Mouse (Mus musculus): ENCODE measurements around the gene Rad23b. TPM values are rescaled to one million over a fixed set of nuclear protein-coding genes. Genes with fewer than 3 reads are reported as not detected.
A peak's percentile ranks its signal among the peaks of the same experiment; 100 is the strongest.

The Rad23b gene
- polyA plus RNA-seq, 1 experiment from 2014 or later = 67.2 TPM

DNA sequence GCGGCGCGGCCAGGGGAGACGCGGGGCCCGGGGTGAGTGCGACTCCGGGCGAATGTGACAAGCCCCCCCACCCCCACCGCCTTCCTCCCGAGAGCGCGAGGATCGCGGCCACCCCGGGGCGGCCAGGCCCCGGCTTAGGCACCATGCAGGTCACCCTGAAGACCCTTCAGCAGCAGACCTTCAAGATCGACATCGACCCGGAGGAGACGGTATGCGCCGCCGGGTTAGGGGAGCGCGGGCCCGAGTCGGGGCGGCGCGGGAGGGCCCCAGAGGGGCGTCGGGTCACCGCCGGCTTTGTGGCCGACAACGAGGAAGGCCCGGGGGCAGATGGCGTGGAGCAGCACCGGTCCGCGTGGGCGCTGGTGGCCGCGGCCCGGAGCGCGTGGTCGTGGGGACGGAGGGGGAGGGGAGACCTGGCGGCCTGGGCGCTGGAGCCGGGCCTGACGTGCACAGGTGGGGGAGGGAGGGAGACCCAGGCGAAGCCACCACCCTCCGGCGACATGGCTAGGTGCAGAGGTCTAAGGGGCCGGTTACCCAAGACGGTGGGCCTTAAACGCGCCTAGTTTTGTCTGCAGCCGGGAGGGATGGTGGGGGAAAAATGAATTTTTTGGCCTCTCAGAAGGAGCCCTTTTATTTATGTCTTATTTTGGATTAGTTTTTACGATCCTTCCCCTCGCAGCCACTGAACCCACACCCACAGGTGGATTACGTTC lies 532 bp downstream of the Rad23b start:
- no peaks in the 10 kb centered on the region for H3K27me3 ChIP-seq (ENCODE audit: control insufficient read depth, insufficient read depth, low read length)
- H3K9me3 ChIP-seq (replicated peaks; ENCODE audit: control insufficient read depth, low read length) = no peaks in the 10 kb centered on the region
- peak overlapping the region; percentile 100 for H3K4me3 ChIP-seq (replicated peaks; ENCODE audit: low read length)
- peak overlapping the region; percentile 89 for H3K27ac ChIP-seq (ENCODE audit: low read length)
- no peaks in the 10 kb centered on the region for H3K36me3 ChIP-seq (ENCODE audit: control insufficient read depth, insufficient read depth, low read length)
- H3K4me2 ChIP-seq (ENCODE audit: low read depth, low read length) = peak overlapping the region; percentile 63
- peaks cover 12% of the 10 kb centered on the region for H3K4me1 ChIP-seq (ENCODE audit: control insufficient read depth, insufficient read depth, low read length)
- peak overlapping the region; percentile 99 for H3K9ac ChIP-seq (ENCODE audit: low read length)
- WGBS = under 1% methylated on average over 64 of the region's 66 CpGs
- ATAC-seq (ENCODE audit: insufficient read depth, low FRiP score) = peak; percentile 28

DNA sequence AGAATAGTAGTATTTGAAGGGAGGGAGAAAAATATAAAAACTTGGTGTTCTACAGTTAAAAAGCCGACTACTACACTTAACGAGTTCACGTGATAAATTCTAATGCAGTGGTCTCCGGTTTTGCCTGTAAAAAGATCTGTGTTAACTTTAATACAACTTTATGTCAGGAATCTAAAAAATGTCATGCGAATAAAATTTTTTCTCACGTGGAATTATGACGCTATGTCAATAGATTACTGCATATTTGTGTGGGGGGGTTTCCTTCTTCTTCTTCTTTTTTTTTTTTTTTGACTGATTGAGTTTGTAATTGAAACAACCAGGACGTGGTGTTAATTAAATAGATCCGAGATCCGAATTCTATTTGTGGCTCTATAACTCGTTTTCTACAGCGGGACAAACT lies 1.2 kb downstream of the Rad23b start:
- 6% methylated on average over 12 of the region's 12 CpGs for WGBS
- peaks cover 12% of the 10 kb centered on the region for H3K4me1 ChIP-seq (ENCODE audit: control insufficient read depth, insufficient read depth, low read length)
- peak overlapping the region; percentile 89 for H3K27ac ChIP-seq (ENCODE audit: low read length)
- H3K4me2 ChIP-seq (ENCODE audit: low read depth, low read length) = peak overlapping the region; percentile 63
- no peaks in the 10 kb centered on the region for H3K27me3 ChIP-seq (ENCODE audit: control insufficient read depth, insufficient read depth, low read length)
- H3K9me3 ChIP-seq (replicated peaks; ENCODE audit: control insufficient read depth, low read length) = no peaks in the 10 kb centered on the region
- H3K36me3 ChIP-seq (ENCODE audit: control insufficient read depth, insufficient read depth, low read length) = no peaks in the 10 kb centered on the region
- H3K9ac ChIP-seq (ENCODE audit: low read length) = peak overlapping the region; percentile 99
- ATAC-seq (ENCODE audit: insufficient read depth, low FRiP score) = no peak
- peak overlapping the region; percentile 100 for H3K4me3 ChIP-seq (replicated peaks; ENCODE audit: low read length)

DNA sequence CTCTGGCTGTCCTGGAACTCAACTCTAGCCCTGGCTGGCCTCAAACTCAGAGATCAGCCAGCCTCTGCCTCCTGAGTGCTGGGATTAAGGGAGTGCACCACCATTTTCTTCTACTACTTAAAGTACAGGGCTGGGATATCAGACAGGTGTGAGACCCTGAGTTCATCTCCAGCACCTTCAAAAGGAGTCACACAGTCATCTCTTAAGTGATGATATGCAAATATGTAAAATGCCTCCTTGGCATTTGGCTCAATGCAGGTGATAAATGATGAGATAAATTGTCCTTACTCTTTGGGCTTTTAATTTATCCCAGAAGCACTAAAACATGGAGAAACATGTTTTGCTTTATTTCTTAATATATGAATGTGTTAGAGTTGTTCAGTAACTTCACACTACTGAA lies 2.0 kb downstream of the Rad23b start:
- H3K4me3 ChIP-seq (replicated peaks; ENCODE audit: low read length) = no peak overlapping the region
- H3K4me2 ChIP-seq (ENCODE audit: low read depth, low read length) = peak overlapping the region; percentile 38
- no peak overlapping the region for H3K9ac ChIP-seq (ENCODE audit: low read length)
- no peak for ATAC-seq (ENCODE audit: insufficient read depth, low FRiP score)
- no peaks in the 10 kb centered on the region; the same call in 1 of the 2 replicates for H3K36me3 ChIP-seq (ENCODE audit: control insufficient read depth, insufficient read depth, low read length)
- H3K27me3 ChIP-seq (ENCODE audit: control insufficient read depth, insufficient read depth, low read length) = no peaks in the 10 kb centered on the region
- H3K27ac ChIP-seq (ENCODE audit: low read length) = no peak overlapping the region
- H3K9me3 ChIP-seq (replicated peaks; ENCODE audit: control insufficient read depth, low read length) = no peaks in the 10 kb centered on the region
- peaks cover 12% of the 10 kb centered on the region for H3K4me1 ChIP-seq (ENCODE audit: control insufficient read depth, insufficient read depth, low read length)

DNA sequence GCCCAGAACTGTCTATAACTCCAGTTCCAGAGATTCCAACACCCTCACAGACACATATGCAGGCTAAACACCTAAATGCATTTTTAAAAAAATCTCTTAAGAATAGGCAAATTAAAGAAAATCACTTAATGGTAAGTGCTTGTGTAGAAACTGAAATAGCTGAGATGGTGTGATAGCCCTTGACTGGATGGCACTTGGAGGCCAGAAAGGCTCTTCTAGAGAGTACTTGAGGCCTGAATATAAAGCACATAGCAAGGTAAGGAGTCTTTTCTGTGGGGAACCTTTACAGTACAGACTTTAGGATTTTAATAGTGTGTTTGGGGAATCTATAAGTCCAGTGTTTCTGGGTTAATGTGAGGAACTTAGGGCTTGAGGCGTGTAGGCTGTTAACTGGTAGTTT lies 4.2 kb downstream of the Rad23b start:
- peaks cover 9% of the 10 kb centered on the region for H3K4me1 ChIP-seq (ENCODE audit: control insufficient read depth, insufficient read depth, low read length)
- H3K9me3 ChIP-seq (replicated peaks; ENCODE audit: control insufficient read depth, low read length) = no peaks in the 10 kb centered on the region
- no peak overlapping the region for H3K4me3 ChIP-seq (replicated peaks; ENCODE audit: low read length)
- H3K27me3 ChIP-seq (ENCODE audit: control insufficient read depth, insufficient read depth, low read length) = no peaks in the 10 kb centered on the region
- 97% methylated on average over 1 of the region's 1 CpGs for WGBS
- no peak overlapping the region for H3K9ac ChIP-seq (ENCODE audit: low read length)
- no peak overlapping the region for H3K27ac ChIP-seq (ENCODE audit: low read length)
- H3K4me2 ChIP-seq (ENCODE audit: low read depth, low read length) = no peak overlapping the region
- ATAC-seq (ENCODE audit: insufficient read depth, low FRiP score) = no peak
- no peaks in the 10 kb centered on the region; the same call in 1 of the 2 replicates for H3K36me3 ChIP-seq (ENCODE audit: control insufficient read depth, insufficient read depth, low read length)

GRCm38 (mm10) chr4:55355845-55356244 lies 6.0 kb downstream of the Rad23b start:
- Histone ChIP-seq H3K4me3 (replicated peaks; ENCODE audit: low read length) (no peak overlapping the region), H3K9ac (ENCODE audit: low read length) (no peak overlapping the region), H3K4me2 (ENCODE audit: low read depth, low read length) (no peak overlapping the region), H3K36me3 (ENCODE audit: control insufficient read depth, insufficient read depth, low read length) (no peaks in the 10 kb centered on the region; the same call in 1 of the 2 replicates), H3K27ac (ENCODE audit: low read length) (no peak overlapping the region), H3K4me1 (ENCODE audit: control insufficient read depth, insufficient read depth, low read length) (peaks cover 7% of the 10 kb centered on the region; the same call in 1 of the 2 replicates), H3K27me3 (ENCODE audit: control insufficient read depth, insufficient read depth, low read length) (no peaks in the 10 kb centered on the region), H3K9me3 (replicated peaks; ENCODE audit: control insufficient read depth, low read length) (no peaks in the 10 kb centered on the region)
- WGBS = 100% methylated on average over 1 of the region's 1 CpGs
- no peak for ATAC-seq (ENCODE audit: insufficient read depth, low FRiP score)

GRCm38 (mm10) chr4:55356726-55357125 lies 6.9 kb downstream of the Rad23b start:
- peaks cover 5% of the 10 kb centered on the region; the same call in 1 of the 2 replicates for H3K4me1 ChIP-seq (ENCODE audit: control insufficient read depth, insufficient read depth, low read length)
- H3K36me3 ChIP-seq (ENCODE audit: control insufficient read depth, insufficient read depth, low read length) = no peaks in the 10 kb centered on the region; the same call in 1 of the 2 replicates
- ATAC-seq (ENCODE audit: insufficient read depth, low FRiP score) = no peak
- H3K4me3 ChIP-seq (replicated peaks; ENCODE audit: low read length) = no peak overlapping the region
- no peak overlapping the region for H3K4me2 ChIP-seq (ENCODE audit: low read depth, low read length)
- no peaks in the 10 kb centered on the region for H3K9me3 ChIP-seq (replicated peaks; ENCODE audit: control insufficient read depth, low read length)
- H3K27ac ChIP-seq (ENCODE audit: low read length) = no peak overlapping the region
- H3K27me3 ChIP-seq (ENCODE audit: control insufficient read depth, insufficient read depth, low read length) = no peaks in the 10 kb centered on the region
- WGBS = 75% methylated on average over 3 of the region's 3 CpGs
- no peak overlapping the region for H3K9ac ChIP-seq (ENCODE audit: low read length)

DNA sequence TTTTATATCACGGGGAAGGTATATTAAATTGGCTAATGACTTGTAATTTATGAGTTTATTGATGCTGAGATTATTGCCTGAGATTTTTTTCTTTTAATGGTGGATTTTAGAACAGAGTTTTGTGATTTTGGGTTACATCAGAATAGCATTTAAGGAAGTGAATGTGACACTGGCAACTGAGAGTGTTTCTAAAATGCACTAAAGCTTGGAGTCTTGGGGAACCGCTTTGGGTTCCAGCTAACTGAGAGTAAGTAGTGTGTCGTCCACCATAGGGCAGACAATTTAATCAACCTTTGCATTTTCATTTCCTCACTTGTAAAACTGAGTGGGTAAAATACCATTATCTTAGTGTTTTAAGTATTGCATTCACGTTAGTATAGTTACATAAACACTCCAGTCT lies 14.0 kb downstream of the Rad23b start:
- Histone ChIP-seq H3K36me3 (ENCODE audit: control insufficient read depth, insufficient read depth, low read length) (no peaks in the 10 kb centered on the region), H3K9me3 (replicated peaks; ENCODE audit: control insufficient read depth, low read length) (no peaks in the 10 kb centered on the region), H3K27ac (ENCODE audit: low read length) (no peak overlapping the region), H3K4me2 (ENCODE audit: low read depth, low read length) (no peak overlapping the region), H3K4me3 (replicated peaks; ENCODE audit: low read length) (no peak overlapping the region), H3K27me3 (ENCODE audit: control insufficient read depth, insufficient read depth, low read length) (no peaks in the 10 kb centered on the region), H3K4me1 (ENCODE audit: control insufficient read depth, insufficient read depth, low read length) (no peaks in the 10 kb centered on the region), H3K9ac (ENCODE audit: low read length) (no peak overlapping the region)
- ATAC-seq (ENCODE audit: insufficient read depth, low FRiP score) = no peak
- 93% methylated on average over 4 of the region's 4 CpGs for WGBS

GRCm38 (mm10) chr4:55364374-55364773 lies 14.5 kb downstream of the Rad23b start:
- 96% methylated on average over 4 of the region's 4 CpGs for WGBS
- H3K27me3 ChIP-seq (ENCODE audit: control insufficient read depth, insufficient read depth, low read length) = no peaks in the 10 kb centered on the region
- H3K4me1 ChIP-seq (ENCODE audit: control insufficient read depth, insufficient read depth, low read length) = no peaks in the 10 kb centered on the region
- no peak overlapping the region for H3K4me3 ChIP-seq (replicated peaks; ENCODE audit: low read length)
- H3K9me3 ChIP-seq (replicated peaks; ENCODE audit: control insufficient read depth, low read length) = no peaks in the 10 kb centered on the region
- no peaks in the 10 kb centered on the region for H3K36me3 ChIP-seq (ENCODE audit: control insufficient read depth, insufficient read depth, low read length)
- no peak overlapping the region for H3K27ac ChIP-seq (ENCODE audit: low read length)
- ATAC-seq (ENCODE audit: insufficient read depth, low FRiP score) = no peak
- H3K4me2 ChIP-seq (ENCODE audit: low read depth, low read length) = no peak overlapping the region
- H3K9ac ChIP-seq (ENCODE audit: low read length) = no peak overlapping the region

DNA sequence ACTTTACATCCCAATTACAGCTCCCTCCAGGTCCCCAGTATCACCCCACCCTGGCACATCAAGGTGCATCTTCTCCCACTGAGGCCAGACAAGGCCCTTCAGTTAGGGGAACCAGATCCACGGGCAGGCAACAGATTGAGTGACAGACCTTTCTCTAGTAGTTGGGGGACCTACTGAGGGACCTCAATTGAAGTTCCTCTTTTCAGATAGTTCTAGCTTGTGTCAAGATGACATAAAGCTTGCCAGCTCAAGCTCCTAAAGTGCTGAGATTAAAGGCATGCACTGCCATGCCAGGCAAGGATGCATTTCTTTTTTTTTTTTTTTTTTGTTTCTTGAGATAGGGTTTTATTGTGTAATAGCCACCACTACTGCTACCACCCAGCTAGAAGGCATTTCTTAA lies 16.2 kb downstream of the Rad23b start:
- Histone ChIP-seq H3K4me2 (ENCODE audit: low read depth, low read length) (no peak overlapping the region), H3K4me3 (replicated peaks; ENCODE audit: low read length) (no peak overlapping the region), H3K9ac (ENCODE audit: low read length) (no peak overlapping the region), H3K36me3 (ENCODE audit: control insufficient read depth, insufficient read depth, low read length) (0 out of 2 replicates have a peak, but pooled peaks cover 5% of the 10 kb centered on the region), H3K27ac (ENCODE audit: low read length) (no peak overlapping the region), H3K9me3 (replicated peaks; ENCODE audit: control insufficient read depth, low read length) (no peaks in the 10 kb centered on the region), H3K4me1 (ENCODE audit: control insufficient read depth, insufficient read depth, low read length) (no peaks in the 10 kb centered on the region), H3K27me3 (ENCODE audit: control insufficient read depth, insufficient read depth, low read length) (no peaks in the 10 kb centered on the region)
- ATAC-seq (ENCODE audit: insufficient read depth, low FRiP score) = no peak
- whole genome bisulfite sequencing = 56% methylated on average over 1 of the region's 1 CpGs

All from stomach, embryonic 16.5 days (tissue).